Mouse (Mus musculus) CH12.LX (cell line): ENCODE data around the gene Gch1.
A peak's percentile ranks its signal among the peaks of the same experiment; 100 is the strongest.

ENCODE experiments used
- CTCF ChIP-seq, 2 experiments: IDR thresholded peaks in 1 of 2; conservative IDR thresholded peaks in 1 of 2; 2 replicates each; pipeline ENCODE4 v1.5.1; 2011 to 2012; ENCODE audit warnings: low read depth in 2 of 2, low read length in 2 of 2, improper control_type of control experiment in 1 of 2, inconsistent platforms in 1 of 2, mild to moderate bottlenecking in 1 of 2, moderate library complexity in 1 of 2
- E2F4 ChIP-seq: IDR thresholded peaks from 2 replicates; pipeline ENCODE4 v1.6.1; 2011; ENCODE audit warnings: low read depth, low read length, improper control_type of control experiment; ENCODE audit not compliant: insufficient replicate concordance
- EP300 ChIP-seq: IDR thresholded peaks from 2 replicates; pipeline ENCODE4 v1.6.1; 2011; ENCODE audit warnings: low read length, improper control_type of control experiment
- JUND ChIP-seq: conservative IDR thresholded peaks from 2 replicates; pipeline ENCODE4 v1.6.1; 2011; ENCODE audit warnings: low read depth, low read length, improper control_type of control experiment
- KAT2A ChIP-seq: IDR thresholded peaks from 2 replicates; pipeline ENCODE4 v1.6.1; 2012; ENCODE audit warnings: low read length, improper control_type of control experiment, inconsistent platforms; ENCODE audit not compliant: insufficient replicate concordance
- MAFK ChIP-seq: IDR thresholded peaks from 2 replicates; pipeline ENCODE4 v1.6.1; 2011; ENCODE audit warnings: low read length, improper control_type of control experiment; ENCODE audit not compliant: insufficient replicate concordance
- MAX ChIP-seq: IDR thresholded peaks from 2 replicates; pipeline ENCODE4 v1.6.1; 2011; ENCODE audit warnings: low read length, improper control_type of control experiment
- MYC ChIP-seq: IDR thresholded peaks from 2 replicates; pipeline ENCODE4 v1.6.1; 2011; ENCODE audit warnings: low read depth, mild to moderate bottlenecking, improper control_type of control experiment, low read length
- NRF1 ChIP-seq: IDR thresholded peaks from 2 replicates; pipeline ENCODE4 v1.6.1; 2014; ENCODE audit warnings: low read depth, mild to moderate bottlenecking, inconsistent platforms, low read length, improper control_type of control experiment, moderate library complexity
- POLR2A ChIP-seq: IDR thresholded peaks from 2 replicates; pipeline ENCODE4 v1.6.1; 2011; ENCODE audit warnings: low read depth, mild to moderate bottlenecking, improper control_type of control experiment, low read length
- RAD21 ChIP-seq: IDR thresholded peaks from 2 replicates; pipeline ENCODE4 v1.6.1; 2011; ENCODE audit warnings: low read depth, mild to moderate bottlenecking, low read length, improper control_type of control experiment, moderate library complexity
- TCF12 ChIP-seq: IDR thresholded peaks from 2 replicates; pipeline ENCODE4 v1.6.1; 2014; ENCODE audit warnings: low read depth, mild to moderate bottlenecking, inconsistent platforms, low read length, improper control_type of control experiment

DNA sequence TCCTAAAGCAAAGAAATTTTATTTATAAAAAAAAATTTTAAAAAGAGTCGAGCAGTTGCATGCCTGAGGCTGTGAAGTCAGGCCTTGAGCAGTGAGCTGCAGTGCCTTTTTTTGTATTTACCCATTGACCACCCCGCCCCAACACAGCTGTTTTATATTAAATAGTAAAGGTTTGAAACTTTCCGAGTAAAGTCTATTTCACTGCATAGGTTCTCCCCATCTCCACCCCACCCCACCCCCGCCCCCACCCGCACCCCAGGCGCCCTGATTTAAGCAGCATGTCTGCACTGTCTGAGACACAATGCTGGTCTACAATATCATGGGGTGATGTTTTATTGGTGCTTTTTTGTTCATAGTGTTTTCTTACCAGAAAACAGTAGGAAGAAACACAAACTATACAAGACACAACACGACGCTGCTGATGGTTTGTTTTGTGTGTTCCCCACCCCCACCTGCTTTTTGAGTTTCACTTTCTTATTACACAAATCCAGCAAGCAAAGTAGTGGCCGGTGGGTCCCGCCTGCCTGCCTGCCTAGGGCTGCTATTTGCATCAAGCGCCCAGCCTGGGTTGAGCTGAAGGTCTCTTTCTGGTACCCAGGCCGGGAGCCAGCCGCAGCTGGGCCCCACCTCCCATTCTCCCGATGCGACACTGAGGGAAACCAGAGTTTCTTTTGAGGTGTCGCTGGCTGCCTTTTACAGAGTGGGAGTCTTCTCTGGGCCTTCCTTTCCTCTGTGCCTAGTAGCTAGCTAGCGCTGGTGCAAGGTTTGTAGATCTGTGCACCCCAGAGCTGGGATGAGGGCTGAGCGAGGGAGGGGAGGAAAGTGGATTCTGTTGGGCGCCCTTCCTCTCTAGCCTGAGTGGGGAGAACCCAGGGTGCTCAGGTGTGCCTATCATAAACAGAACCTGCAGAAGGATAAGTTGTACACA lies 84.7 kb downstream of the Gch1 start:
- TF ChIP-seq POLR2A = no peak
- TF ChIP-seq KAT2A = no peak
- TF ChIP-seq EP300 = no peak
- TF ChIP-seq NRF1 = no peak
- no peak for TF ChIP-seq CTCF (conservative IDR thresholded peaks at IDR 0.05 in 1 of 2, IDR thresholded peaks at IDR 0.05 in 1 of 2; ENCODE audit: low read depth in 2 of 2, low read length in 2 of 2)
- no peak for TF ChIP-seq E2F4
- TF ChIP-seq MAFK = no peak
- TF ChIP-seq MAX = 0 out of 2 replicates have a peak, but pooled peaks have one; percentile 24
- TF ChIP-seq JUND = no peak
- TF ChIP-seq TCF12 = peak; percentile 37; the same call in 1 of the 2 replicates
- no peak for TF ChIP-seq MYC
- TF ChIP-seq RAD21 = no peak
